Mouse (Mus musculus): Measurements from ENCODE around the gene Epb41l1. TPM values are rescaled to one million over a fixed set of nuclear protein-coding genes. Genes with fewer than 3 reads are reported as not detected.

Epb41l1 gene
- total RNA-seq, 2 experiments from 2014 or later: 54.3 to 56.1 TPM

DNA sequence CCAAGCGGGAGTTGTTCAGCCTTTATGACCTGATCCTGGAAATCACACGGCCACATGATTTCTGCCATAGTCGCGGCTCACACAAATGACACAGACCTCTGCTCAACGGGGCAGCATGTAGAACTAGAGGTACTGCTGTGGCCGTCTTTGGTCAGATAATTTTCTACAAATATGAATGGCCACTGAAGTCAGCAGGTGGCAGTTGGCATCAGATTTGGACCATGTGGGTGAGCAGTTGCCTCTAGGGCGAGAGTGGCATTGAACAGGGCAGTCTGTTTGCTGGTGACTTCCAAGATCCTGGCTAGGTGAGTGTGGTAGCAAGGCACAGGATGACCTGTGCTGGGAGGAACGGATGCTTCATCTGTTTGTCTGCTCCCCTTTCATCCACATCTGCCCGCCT lies 168.8 kb downstream of the Epb41l1 start:
- DNase-seq (ENCODE audit: low spot score in 2 of 2): no peak

Small RNA genes within 50 kb of the gene (microRNA-seq; reads per million reads assigned to microRNA genes)
- not detected for gene Gm22758

Other genes starting within 250 kb of the Epb41l1 start
- 100 to 1,000 TPM; 525 to 551 TPM for gene Rbm39, start 240.7 kb upstream of the Epb41l1 start, total RNA-seq (2021)
- 10 to 100 TPM; 36.6 to 36.9 TPM for gene Phf20, start 224.4 kb upstream of the Epb41l1 start, total RNA-seq (2021)
- 1 to 10 TPM; 1.6 to 2.4 TPM for gene Cnbd2, start 108.6 kb upstream of the Epb41l1 start, total RNA-seq (2021)
- gene Scand1, start 108.2 kb upstream of the Epb41l1 start, total RNA-seq (2021): 100 to 1,000 TPM; 107 to 119 TPM
- gene Aar2, start 126.7 kb downstream of the Epb41l1 start, total RNA-seq (2021): 10 to 100 TPM; 34.2 to 35.8 TPM
- 10 to 100 TPM; 52.4 to 53.9 TPM for gene Dlgap4, start 192.8 kb downstream of the Epb41l1 start, total RNA-seq (2021)